Mouse (Mus musculus) 3T3-L1 (cell line): ENCODE data around the gene Elane.

ENCODE experiments used
- DNase-seq: peaks from one replicate; pipeline ENCODE4 v3.0.0-alpha.2; 2015; ENCODE audit warnings: low read depth, low spot score

The Elane gene

DNA sequence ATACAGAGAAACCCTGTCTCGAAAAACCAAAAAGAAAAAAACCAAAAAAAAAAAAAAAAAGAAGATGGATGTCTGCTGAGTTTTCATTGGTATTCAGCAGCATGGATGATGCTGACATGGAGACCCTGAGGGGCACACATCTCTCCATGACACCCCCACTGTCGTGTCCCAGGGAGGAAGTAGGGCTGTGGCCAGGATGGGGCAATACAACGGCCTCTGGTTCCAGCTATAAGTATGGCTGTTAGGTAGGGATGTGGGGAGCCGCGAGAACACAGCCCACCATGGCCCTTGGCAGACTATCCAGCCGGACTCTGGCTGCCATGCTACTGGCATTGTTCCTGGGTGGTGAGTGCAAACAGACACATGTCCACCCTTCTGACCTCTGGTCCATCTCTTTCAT is at the start of gene Elane:
Gene Elane, plus strand, starts transcription at position 194 of the 400 bp plus-strand sequence.
- no peak for DNase-seq

DNA sequence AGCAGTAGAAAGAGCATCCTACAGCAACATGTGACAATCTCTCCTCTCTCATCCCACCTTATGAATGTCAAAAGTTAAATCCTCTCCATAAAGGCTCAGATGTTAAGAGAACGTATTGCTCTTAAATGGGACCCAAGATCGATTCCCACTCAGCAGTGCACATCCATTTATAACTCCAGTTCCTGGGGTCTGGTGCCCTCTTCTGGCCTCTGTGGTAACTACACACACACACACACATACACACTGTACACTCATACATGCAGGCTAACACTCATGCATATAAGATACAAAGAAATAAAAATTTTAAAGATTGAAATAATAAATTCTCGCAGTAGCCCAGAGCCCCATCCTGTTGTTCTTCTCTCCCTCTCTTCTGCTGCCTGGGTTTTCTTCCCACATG is 49.1 kb upstream of the Elane start:
- no peak for DNase-seq

DNA sequence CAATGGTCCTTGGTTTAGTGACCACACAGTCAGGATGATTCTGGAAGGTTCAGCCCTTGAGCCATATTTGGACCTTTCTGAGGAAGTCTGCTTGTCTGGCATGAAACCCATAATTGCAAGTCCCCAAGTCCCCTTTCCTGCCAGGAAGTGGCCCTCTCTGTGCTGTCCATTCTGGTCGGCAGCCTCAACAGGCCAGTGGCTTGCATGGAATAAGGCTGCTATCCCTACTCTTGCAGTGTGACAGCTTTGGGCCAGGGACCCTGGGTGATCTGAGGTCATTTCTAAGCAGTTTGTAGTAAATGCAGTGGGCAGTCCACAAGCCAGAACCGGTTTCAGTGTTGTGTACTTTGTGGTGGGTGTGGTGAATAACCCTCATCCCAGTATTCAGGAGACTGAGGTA is 47.9 kb upstream of the Elane start:
- no peak for DNase-seq

DNA sequence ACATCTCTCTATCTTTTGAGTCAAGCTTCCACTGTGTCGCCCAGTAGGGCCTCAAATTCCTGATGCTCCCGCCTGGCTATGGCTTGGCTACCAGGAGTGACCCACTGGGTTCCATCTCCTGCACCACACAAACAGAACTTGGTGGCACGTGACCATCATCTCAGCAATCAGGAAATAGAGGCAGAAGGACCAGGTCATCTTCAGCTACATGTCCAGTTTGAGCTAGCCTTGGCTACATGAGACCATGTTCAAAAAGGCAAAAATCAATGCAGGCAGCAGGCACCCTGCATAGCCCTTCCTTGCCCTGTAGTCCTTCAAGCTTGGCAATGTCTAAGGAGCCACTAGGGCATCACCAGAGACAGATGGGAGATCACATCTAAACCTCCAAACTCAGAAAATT is 46.0 kb upstream of the Elane start:
- DNase-seq: no peak

DNA sequence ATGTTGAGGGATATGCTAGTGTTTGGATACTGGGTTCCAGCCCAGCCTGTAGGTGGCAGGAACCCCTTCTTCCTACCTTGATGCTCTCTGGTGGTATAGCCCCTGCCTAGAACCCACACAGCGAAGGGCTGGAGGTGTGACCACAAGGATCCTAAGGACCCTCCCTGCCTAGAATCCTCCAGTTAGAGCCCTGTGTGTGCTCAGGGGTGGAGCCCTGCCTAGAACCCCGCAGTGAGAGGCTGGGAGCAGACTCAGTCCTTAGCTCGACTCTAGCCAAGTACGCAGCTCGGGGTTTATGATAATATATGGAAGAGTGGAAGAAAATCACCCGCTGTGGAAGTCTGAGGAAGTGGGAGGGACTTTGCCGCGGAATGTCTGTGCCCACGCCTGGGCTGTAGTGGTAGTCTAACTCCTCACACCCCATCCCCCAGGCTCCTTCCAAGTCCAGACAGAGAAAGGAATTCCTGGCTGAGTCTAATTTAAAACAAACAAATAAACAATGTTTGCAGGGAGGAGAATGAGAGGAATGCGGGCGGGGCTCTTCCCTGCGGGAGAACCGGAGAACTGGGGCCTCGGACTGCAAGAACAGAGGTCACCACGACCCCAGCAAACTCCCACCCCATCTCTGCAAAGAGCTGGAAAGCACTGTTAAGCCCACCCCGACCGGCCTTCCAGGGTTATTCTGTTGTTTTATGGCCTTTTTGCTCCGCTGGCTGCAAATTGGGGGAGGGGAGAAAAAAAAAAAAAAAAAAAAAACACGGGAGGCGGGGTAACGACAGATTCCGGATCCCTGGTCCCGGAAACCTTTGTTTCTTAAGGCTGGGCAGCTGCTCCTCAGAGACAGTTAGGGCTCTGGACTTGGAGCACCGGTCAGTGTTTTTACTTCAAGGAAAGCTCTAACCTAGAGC is 45.1 kb upstream of the Elane start:
- DNase-seq: peak; percentile 89

DNA sequence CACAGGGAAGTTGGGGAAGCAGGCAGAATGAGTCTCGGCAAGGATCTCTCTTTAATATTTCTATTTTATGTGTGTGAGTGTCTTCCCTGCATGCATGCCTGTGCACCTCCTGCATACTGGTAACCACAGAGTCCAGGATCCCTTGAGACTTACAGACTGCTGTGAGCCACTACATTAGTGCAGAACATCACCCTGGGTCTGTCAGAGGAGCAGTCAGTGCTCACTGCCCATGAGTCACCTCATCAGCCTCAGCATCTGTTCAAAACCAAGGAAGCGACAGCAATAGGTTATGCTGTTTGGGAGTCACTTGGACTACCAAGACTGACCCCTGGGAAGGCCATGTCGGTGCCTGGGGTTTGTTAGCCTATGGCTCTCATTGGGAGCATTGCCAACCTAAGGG is 43.7 kb upstream of the Elane start:
- DNase-seq: peak; percentile 78

DNA sequence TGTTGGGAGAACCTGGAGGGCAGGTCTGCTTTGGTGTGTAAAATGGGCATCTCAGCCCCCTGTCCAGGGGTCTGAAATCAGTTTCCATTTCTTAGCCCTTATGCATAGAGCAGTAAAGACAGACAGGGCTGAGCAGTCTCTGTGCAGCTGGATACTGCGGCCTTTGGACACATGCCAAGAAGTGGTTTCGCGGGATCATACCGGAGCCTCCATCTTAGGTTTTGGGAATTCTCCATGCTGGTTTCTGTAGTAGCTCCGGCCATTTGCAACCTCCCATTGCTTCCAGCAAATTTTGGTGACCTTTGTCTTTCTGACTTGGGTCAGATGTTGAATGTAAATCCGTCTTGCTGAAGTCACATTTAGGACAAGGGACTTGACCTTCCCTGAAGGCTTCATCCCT is 42.6 kb upstream of the Elane start:
- DNase-seq: peak; percentile 36

DNA sequence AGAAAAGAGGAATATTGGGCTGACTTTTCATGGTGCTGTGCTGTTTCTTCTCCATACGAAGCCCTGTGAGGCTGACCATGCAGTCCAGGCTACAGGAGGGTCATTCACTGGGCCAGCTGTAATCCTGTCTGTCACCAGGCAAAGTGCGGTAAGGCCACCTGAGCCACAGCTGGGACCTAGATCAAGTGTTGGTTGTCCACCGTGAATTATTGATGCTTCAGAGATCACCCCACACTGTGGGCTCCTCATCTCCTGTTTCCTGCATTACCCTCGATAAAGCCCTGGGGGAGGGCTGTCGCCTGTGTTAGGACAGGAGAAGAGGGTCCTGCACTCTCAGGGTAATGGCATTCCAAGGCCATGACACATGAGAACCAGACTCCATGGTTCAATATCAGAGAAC is 39.5 kb upstream of the Elane start:
- DNase-seq: no peak

DNA sequence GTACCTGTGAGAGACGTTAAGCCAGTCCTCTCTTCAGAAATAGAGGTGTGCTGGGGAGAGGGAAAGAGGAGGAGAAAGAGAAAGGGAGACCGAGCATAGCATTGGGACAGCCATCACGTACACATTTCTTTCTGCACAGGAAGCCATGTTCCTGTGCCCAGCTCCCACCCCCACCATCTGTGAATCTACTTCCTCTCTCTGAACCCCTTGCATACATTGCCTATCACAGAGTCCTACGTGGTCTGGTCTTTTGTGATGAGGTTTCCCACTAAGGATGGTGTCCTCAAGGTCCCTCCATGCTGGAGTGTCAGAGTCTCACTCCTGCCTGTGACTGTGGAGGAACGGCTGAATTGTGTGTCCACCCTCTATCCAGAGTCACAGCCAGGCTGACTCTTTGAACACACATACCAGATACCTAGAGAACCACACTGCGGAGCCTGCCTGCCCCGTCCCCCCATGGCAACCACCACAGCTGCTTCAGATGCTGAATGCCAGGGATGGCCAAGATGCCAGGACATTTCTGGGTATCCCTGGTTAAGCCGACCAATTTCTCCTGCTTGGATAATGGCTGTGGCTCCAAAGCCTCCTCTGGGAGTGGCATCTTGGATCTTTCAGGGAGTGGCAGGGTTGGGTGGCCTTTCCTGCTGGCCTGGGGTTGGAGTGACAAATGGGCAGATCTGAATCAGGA is 36.0 kb upstream of the Elane start:
- no peak for DNase-seq

DNA sequence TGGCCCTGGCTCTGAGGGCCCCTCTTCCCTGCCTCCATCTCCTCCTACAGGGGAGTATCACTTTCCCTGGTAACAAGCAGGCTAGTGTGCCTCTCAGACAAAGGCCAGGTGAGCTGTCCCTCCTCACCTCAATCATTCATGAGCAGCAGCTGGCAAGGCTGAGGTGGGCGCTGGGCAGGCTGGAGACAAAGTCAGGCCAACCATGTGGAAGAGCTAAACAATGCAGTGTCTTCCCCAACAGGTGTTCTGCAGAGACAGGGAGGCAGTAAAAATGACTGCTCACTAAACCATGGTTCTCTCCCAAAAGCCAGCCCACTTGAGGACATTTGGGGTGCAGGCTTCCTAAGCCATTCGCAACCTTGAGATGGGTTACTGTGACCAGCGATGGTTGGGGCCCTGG is 34.4 kb upstream of the Elane start:
- no peak for DNase-seq

DNA sequence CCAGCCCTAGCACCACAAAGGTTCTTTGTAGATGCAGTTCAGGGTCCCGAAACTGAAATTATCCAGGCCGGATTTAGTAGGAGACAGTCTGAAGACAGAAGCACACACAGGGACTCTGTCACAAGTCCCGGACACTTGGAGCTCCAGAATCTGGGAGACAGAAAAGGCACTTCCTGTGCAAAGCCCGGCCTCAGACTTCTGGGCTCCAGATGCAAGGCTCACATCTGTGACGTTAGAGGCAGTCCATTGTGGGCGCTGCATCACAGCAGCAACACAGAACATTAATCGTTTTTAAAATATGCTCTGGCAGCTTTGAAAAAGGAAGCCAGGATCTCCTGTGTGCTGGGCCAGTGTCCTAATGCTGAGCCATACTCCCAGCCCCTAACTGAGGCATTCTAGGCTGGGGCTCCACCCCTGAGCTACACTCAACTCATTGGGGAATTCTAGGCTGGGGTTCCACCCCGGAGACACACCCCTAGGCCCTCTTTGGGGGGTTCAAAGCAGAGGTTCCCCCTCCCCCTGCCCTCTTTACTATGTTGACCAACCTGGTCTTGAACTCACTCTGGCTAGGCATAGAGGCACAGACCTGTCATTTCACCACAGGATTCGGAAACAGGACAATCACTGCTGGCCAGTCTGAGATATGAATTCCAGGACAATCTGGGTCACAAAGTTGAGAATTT is 33.8 kb upstream of the Elane start:
- DNase-seq: peak; percentile 73

DNA sequence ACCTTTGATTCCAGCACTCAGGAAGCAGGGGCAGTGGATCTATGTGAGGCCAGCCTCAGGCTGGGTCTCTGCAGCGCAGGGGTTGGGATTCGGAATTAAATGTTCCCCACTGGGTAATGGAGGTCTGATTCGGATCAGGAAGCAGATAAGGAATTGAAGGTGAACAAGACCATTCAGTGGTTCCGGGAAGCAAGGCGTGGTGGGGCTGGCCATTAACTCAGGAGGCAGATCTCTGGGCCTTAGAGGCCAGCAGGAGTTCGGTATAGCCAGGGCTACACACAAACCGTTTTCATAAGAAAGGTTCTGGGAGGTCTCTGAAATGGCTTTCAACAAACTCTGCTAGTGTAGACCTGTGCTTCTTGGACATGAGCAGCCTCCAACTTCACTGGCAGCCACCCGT is 33.2 kb upstream of the Elane start:
- no peak for DNase-seq

DNA sequence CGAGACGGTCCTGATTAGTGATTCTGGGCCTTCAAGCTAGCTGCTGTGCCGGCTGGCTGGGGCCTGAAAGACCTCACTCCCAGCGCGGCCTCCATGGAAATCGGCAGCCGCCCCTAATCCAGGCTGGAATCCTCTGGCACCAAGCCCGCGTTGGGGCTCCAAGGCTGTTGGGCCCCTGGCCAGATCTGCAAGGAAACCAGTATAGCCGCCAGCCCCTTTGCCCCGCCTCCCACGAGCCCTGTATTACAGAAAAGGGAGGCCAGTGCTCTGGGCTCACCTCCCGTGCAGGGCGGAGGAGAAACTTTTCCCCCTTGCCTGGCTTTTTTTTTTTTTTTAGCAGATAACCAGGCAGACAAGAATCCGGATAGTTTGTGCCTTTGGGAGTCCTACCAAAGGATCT is 32.7 kb upstream of the Elane start:
- peak; percentile 97 for DNase-seq

DNA sequence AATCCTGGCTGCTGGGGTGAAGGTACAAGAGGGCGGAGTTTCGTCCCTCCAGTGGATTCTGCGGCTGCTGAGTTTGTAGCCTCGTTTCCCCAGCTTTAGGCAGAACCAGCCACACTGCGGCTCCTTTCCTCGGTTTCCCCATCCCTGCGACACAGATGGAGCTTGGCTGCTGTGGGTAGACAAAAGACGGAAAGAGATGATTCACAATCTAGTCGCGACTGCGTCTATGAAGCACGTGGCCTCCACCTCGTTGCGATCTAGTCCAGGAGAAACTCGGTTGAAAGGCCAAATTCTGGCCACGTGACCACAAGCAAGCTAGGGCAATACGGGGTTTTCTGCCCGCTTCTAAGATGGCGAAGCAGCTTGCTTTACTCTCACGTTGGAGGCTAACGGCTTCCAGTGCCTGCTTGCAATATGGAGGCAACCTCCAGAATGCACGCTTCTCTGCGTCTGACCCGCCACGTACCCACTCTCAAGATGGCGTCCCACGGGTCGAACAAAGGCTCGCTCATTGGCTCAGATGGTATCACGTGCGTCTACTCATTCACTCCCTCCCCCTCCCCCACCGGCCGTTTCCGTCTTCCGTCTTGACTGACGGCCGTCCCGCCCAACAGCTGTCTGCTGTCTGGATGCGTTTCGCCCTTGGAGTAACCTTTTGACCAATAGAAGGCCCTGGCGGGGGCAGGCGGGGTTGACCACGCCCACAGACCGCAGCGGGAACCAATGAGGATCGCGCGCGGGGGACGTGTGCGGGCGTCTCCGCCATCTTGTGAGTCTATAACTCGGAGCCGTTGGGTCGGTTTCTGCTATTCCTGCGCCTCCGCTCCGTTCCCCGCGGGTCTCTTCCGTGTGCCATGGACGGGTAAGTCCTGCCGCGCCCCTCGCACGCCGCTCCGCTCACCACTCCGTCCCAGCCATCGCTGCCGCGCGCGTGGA is 31.9 kb upstream of the Elane start, which contains the start of gene Ptbp1:
Gene Ptbp1, plus strand, starts transcription at position 568 of the 936 bp plus-strand sequence.
- peak; percentile 100 for DNase-seq

DNA sequence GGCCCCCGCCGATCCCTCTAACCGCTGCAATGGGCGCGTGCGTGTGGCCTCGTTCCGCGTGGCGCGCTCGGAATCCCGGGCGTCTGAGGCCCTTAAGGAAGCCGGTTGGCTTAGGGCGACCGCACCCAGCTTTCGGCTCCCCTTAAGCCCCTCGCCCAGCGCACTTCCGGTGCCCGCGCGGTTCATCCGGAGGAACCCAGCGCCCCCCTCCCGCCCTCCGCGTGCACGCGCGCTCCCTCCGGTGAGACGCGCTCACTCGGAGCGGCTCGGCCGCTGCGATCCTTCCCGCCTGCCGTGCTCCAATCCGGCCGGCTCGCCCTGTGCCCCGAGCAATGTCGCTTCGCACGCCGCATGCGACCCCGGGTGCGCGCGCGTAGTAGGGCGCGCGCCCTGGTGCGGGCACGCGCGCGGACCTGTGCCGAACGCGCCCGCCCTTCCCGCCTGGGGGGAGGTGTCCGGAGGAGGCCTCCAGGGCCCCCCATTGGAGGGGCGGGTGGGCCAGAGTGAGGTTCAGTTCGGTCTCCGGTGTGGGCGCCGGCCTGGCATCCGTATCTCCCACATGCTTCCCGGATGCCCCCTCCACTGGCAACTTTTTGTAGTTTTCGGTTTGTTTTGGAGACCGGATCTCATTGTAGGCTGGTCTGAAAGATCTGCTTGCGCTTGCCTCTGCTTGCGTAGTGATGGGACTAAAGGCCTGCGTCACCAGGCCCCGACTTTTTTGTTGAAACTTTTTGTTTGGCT is 31.1 kb upstream of the Elane start:
- peak; percentile 57 for DNase-seq

DNA sequence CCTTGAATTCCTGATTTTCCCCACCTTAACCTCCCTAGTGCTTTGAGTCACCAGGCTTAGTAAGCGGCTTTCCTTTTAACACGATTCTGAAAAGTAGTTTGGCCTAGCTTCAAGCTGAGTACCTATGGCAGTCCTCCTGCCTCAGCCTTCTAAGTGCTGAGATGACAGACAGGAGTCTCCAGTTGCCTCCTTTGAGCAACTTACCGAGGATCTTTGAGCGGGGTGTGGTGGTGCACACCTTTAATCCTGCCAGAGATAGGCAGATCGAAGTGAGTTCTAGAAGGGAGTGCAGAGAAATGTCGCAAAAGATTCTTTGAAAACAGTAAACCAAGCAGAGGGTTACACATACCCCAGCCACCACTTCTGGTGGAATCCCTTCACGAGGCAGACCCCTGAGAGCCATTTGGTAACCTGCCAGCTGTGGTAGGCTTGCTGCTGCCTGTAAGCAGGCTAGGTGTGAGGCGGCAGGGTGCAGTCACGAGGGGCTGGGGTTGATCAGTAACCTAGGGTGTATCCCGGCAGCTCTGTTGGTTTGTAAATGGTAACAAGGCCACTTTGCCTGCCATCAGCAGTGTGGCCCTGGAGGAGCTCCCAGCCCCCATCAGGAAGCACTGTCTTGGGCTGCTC is 30.4 kb upstream of the Elane start:
- peak; percentile 40 for DNase-seq

DNA sequence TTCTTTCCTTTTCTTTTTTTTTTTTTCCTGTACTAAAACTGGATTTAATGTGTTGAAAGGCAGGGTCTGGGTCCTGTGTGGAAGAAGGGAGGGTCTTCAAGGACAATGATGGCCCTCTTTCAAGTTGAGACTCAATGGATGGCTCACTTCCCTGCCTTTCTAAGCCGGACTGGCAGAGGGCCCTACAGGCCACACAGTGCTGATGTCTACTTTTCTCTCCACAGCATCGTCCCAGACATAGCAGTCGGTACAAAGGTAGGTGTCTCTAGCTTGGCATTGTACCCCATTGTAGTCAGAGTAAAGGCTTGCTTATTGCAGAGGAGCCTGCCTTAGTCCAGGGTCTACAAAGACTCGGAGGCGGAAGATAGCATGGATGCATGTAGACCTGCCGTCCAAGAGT is 29.8 kb upstream of the Elane start:
- no peak for DNase-seq

DNA sequence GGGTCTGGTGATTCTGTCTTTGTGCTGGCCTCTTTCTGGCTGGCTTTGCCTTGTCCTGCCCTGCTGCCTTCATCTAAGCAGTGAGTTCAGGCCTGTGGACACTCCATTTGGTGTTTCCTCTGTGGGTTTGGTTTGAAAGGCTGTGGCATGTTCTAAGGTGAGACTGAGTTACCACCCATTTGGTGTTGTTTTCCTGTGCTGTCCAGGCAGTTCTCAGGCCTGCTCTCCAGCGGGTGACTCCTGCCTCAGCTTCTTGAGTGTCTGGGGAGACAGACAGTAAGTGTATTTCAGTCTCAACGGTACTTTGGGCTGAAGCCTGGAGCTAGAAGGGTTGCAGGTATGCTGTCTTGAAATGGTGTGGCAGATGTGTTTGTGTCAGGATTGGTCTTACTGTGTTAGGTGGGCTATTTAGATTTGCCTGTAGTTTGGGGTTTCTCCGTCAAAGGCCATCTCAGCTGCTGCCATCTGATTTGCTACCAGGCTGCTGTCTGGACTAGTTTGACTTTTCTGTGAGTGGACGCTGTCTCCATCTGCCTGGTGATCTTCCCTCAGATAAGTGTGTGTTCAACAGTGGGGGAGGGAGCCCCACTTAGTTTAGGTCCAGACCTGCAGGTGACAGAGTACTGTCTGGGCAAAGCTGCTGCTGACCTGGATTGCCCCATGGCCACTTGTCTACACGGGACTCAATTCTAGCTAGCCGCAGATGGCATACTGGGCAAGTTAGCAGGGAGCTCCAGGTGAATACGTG is 29.2 kb upstream of the Elane start:
- peak; percentile 26 for DNase-seq

DNA sequence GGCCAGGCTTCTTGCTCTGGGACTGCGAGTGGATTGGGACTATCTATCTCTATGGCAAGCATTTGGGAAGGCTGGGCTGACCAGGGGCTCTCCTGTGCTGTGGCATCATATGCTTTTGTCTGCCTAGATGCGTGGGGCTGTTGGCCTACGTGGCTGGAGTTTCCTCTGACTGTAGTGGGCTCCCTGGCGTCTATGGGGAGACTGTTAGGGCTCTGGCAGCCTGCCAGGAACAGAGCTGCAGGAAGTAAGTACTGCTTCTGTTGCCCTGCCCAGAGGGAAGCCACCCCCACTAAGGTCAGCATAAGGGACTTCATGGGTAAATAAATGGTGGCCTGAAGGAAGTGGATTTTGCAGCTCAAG is 28.6 kb upstream of the Elane start:
- DNase-seq: peak; percentile 69
